Mouse (Mus musculus) adrenal gland, adult 2 months (tissue): ENCODE measurements around the gene Cdh13. TPM values are rescaled to one million over a fixed set of nuclear protein-coding genes. Genes with fewer than 3 reads are reported as not detected.

Source experiments
- DNase-seq: peaks from one replicate; pipeline ENCODE4 v3.0.0; 2021
- polyA plus RNA-seq: library from polyadenylated mRNA; depleted of rRNA; stranded (reverse); fragments of >200 nt; gene quantifications from 2 replicates; pipeline ENCODE4 v1.2.3, GENCODE M21; 2012
- total RNA-seq, 2 experiments: library from RNA; stranded (reverse); gene quantifications; 2 replicates each; pipeline ENCODE4 v1.2.3; 2021

Gene Cdh13
- total and polyA plus RNA-seq, 3 experiments, result 5.3 to 8.7 (median 8.1) TPM

DNA sequence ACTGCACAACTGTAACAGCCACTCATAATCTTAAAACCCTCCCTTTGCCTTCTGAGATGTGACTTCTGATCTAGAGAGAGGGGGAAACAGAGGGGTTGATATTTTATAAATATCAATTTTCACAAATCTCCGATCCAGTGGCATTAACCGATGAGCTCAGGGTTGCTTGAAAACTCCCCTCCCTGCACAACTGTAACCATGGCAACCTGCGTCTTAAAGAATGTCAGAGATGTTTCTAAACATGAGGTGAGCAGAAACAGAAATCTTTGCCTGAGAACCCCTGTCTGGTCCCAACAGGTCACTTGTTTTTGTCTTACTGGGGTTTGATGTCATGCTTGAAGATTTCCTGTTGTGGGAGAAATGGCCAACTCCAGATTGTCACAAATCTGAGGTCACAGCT, 513.6 kb downstream of the Cdh13 start:
- DNase-seq, result no peak

DNA sequence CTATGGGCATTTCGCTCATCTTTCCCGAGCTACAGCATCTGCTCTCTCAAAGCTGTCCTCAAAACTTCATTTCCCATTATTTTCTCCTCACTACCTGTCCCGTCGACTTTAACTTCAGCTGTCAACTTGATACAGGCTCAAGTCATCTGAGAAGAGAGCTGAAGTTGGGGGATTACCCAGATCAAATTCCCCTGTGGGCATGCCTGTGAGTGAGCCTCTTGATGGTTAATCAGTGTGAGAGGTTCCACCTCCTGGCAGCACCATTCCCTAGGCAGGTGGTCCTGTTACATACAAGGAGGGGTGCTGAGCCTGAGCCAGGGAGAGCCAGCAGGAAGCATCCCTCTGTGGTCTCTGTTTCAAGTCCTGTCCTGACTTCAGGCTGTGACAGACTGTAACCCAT, 519.6 kb downstream of the Cdh13 start:
- no peak for DNase-seq

DNA sequence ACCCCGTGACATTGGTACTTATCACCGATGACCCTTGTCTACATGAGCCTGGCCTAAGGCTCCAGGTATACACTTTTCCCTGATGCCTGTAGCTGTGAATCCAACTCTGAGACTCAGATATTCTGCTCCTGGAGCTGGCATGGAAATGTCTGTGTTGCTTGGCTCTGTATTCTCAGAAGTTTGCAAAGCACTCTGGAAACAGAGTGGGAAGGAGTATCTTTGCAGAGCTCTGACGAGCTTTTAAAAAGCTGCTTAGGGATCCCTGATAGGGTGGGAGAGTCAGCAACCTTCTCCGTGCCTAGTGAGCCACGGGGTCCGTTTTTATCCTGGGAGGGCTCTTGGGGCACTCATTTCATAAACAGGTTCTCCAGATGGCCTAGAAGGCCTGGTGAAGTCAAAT, 526.1 kb downstream of the Cdh13 start:
- DNase-seq, result no peak

DNA sequence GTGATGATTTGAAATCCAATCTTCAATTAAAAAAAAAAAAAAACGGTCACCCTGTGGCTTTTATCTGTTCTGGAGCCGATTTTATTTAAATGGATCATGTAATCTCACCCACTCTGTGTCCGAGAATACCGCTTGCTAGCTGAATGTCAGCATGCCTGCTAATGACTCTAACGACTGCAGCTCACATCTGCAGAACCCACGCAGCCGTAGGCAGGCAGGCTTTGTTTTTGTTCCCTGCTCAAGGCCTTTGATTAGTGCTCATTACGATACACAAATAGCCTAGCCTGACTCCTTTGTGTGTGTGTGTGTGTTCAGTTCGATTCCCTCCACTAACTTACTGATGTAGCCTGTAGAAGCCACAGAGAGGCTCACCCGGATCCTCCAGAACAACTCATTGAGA, 531.5 kb downstream of the Cdh13 start:
- no peak for DNase-seq

DNA sequence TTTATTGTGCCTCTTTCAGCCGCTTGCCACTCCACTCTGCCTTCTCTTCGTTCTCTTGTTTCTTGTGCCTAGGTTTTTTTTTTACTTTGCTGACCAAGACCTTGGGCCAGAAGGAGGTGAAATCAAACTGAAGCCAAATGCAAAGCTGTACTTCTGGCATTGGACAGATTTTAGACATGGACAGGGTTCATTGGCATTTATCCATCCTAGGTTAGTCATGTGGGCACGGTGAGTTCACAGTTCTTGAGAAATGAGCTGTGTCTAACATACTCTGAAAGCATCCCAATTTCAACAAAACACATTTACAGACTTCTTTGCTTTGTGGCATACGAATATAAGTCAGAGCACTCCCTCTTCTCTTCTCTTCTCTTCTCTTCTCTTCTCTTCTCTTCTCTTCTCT, 543.2 kb downstream of the Cdh13 start:
- no peak for DNase-seq

DNA sequence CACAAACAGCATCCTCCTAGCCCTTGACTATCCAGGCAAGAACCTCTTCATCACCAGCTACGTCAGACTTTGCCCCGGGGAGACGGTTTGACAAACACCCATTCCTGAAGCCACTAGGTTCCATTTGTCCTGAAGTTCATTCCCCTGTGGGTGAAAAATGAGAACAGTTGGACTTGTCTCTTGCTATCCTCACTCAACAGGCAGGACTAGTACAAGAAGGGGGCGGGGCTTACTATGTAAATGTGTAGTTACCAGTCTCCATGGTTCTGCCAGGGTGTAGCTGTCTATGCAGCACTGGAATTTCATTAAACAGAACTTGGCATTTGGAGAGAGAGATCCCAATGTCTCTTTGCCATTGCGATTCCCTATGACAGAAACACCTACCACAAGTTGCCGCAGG, 544.2 kb downstream of the Cdh13 start:
- DNase-seq, result no peak

DNA sequence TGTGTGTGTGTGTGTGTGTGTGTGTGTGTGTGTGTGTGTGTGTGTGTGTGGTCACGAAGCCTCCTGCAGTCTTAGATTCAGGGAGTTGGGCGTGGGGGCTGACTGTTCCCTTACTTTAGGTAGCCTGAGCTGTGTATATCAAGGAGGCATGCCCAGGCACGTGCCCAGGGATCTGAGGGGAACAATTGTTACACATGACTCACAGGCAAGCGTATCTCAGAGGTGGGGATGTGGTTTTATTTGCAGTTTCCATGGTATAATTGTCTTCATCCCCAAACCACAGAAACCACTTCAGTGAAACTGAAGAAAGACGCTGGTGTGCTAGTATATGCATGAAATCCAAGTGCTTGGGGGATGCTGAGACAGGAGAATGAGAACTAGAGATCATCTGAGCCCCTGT, 546.8 kb downstream of the Cdh13 start:
- DNase-seq, result no peak

DNA sequence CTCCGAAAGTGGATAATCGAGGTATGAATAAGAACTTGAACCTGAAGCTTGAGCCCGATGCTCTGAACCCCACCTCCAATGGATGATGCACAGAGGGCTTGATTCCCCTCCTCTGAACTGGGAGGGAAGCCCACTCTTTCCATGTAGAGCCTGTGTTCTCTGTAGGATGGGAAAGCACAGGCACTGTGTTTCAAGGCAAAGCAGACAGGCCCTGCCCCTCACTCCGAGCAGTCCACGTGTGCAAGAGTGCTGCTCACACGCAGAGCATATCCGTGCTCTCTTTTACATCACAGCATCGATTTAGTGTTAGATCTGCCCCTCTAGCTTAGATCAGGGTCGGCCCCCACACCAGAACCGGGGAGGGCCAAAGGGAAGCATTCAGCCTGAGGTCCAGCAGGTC, 547.5 kb downstream of the Cdh13 start:
- no peak for DNase-seq

DNA sequence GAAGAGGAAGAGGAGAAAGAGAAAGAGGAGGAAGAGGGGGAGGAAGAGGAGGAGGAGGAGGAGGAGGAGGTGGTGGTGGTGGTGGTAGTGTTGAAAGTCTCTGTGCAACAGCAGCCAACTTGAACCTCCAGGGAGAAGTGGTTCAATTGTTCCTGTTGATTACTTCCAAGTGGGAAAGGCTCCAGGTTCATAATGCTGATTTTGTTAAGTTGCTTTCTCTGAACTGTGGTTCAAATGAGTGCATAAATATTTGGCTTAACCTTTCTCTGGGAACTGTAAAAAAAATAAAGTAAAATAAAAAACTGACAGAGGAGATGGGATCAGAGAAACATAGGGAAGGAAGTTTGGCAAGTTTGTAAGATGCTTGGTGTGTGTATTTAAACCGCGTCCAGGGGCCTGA, 555.3 kb downstream of the Cdh13 start:
- no peak for DNase-seq

DNA sequence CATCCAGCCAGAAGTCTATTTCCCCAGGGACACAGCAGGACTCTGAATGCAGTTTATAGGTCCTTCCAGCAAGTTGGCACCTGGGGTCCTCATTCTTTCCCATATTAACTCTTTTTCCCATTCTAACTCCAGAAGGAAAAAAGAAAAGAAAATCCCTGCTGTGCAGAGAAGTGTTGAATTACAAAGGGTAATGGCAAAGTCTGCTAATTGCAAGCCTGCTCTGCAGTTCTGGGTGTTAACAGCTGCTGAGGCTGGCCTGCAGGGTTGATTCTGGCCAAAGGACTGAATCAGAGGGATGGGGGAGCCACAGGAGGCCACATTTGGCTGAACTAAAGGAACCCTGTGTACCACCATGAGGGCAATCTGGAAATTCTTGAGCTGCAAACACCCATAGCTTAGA, 562.2 kb downstream of the Cdh13 start:
- DNase-seq, result no peak

DNA sequence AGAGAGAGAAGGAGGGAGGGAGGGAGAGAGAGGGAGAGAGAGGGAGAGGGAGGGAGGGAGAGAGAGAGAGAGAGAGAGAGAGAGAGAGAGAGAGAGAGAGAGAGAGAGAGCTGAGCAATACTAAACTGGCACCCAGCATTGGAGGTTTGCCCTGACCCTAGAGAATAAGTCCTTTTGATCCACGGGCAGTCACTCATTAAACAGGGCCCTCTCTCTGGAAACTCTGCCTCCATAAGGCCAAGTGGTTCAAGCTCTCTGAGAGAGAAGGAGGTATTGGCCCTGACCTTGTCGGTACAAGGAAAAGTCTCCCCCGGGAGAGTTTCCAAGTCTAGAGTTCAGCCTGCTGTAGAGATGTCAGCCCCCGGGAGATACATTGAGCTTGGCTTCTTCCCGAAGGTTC, 564.5 kb downstream of the Cdh13 start:
- DNase-seq, result no peak

DNA sequence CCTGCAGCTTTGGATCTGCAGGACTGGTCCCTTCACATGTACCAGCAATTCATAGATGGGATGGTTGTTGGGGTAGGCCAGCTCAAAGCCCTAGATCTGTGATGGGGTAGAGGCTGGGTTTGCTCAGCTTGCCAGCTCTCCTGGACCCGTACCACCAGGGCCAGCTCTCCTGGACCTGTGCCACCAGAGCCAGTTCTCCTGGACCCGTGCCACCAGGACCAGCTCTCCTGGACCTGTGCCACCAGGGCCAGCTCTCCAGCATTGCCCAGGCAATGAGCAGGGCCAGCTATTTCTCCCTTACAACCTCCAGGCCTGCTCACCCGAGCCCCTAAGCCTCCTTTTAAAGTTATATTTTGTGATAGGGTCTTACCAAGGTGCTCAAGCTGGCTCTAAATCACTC, 566.0 kb downstream of the Cdh13 start:
- DNase-seq, result peak; percentile 28

DNA sequence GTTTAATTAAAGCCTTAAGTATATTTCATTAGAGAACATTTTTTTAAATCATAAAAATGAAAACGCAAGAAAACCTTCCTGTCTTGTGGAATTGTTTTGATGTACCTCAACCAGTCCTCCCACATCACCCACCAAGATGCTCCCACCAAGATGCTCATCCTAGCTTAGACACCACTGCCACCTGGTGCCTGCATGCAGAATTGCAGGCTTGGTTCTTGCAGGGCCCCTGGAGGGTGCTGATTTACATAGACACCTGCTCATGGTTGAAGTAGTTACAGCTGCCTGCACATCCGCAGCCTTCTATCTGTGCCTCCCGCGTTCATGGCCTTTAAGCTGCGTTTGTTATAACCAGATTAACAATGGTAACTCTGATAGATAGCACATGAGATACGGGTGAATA, 566.8 kb downstream of the Cdh13 start:
- DNase-seq, result peak; percentile 54

DNA sequence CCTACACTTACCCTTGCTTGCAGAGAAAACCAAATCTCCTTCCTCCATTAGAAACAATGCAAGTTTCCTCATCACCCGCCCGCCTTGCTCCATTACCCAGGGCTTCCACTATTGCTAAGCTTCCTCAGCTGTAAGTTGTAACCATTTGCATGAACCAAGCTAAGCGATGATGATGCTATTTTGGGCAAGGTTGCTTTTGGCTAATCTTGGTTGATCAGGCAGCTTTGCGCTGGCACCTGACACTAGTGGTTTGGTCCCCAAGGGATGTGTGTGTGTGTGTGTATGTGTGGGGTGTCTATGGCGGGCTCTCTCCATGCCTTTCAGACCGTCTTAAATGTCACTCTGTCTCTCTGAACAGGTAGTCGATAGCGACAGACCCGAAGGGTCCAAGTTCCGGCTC, 567.8 kb downstream of the Cdh13 start:
- DNase-seq, result no peak

DNA sequence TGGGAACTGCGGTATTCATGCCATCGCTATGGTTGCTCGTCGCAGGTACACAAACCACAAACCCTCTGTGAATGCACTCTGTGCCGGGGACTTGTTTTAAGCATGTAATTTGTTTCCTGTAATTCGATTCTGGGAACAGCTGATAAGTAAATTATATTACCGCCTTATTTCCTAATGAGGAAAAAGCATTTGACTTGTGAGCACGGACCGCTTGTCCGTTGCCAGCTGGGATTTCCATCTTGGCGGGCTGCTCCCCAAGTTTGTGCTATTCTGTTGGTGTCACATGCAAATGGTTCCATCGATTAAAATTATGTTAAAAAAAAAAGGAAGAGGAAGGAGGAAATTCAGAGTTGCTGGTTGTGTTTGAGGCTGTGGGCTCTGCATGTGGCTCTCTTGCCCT, 569.3 kb downstream of the Cdh13 start:
- DNase-seq, result no peak

DNA sequence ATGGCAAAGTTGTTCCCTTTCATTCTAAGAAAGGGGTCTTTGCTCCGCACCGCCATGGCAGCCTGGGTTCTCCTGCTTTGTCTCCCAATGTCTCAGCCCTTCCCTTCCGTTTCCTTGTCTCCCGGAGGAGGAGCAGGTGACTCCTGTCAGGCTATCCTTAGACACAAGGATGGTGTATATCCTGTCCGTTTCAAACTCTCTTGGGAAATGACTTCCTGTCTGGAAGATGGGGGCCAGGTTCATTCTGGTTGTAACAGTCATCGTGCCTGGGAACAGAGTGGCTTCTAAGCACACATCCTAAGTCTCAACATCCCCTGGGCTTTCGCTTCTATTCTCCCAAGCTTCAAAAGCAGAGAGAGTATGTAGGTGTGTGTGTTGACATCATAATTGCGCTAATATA, 571.1 kb downstream of the Cdh13 start:
- no peak for DNase-seq

DNA sequence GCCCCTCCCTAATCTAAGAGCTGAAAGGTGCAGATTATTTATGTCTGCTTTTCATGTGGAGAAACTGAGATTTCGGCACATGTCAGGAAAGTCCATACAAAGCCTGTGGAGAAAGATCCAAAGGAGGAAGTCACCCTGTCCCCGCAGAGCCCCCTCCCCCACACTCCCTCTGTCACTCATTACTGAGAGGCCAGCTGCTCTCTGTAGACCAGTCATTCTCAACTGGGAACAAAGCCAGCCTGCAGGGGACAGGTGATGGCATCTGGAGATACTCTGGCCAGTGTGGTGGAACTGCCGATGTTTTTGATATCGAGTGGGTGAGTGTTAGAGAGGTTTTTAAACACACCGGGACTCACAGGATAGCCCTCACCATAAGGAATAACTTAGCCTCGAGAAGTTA, 582.8 kb downstream of the Cdh13 start:
- DNase-seq, result no peak

DNA sequence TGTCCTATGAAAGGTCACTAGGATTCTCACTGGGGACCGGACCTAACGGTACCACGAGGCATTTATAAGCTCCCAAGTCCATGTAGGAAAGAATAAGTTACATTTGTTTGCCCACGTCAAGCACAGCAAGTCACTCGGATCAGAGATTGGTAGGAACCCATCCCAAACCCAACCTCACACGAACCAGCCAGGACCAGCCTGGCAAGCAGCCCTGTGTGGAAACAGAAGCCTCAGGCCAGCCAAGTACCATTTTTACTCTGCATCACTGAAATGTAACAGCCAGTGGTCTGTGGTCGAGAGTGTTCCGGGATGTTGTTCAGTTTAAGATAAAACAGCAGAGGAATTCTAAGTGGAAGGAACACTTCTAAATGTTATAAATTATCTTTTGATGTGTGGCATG, 587.2 kb downstream of the Cdh13 start:
- DNase-seq, result no peak

DNA sequence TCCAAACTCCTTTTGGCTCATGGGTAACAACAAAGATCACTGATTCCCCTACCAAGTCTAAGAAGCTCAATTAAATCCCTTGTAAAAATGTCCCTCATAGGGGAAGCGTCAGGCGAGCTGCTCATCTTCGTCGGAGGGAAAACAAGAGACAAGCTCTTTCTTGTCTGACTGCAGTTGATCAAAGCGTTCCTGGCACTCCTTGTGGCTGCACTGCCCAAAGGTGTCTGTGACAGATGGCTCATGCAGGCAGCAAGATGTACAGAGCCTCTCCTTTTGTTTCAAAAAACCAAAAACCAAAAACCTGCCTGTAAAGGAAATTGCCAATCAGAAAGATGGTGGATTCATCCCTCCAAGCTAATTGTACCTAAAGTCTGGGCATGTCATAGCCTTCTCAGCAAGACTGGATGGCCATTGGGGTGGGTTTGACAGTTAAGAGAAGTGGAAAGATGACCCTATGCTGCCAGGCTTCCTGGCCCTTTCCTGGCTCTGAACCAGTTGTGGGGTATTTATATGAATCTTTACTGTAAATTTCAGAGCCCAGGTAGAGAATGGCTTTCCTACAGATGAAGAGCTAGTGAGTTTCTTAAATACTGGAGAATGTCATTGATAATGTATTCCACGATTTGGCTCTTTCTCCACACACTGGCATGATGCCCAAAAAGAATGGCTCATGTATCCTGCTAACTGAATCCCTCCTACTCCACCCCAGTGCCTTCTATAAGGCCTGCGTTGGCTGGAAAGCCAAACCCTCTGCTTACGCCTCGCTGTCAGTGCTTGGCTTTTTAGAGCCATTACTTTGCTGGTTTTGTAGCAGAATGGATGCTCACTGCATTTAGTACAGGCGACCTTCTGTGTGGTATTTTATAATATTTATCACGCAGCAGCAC, 596.6 kb downstream of the Cdh13 start:
- DNase-seq, result no peak

DNA sequence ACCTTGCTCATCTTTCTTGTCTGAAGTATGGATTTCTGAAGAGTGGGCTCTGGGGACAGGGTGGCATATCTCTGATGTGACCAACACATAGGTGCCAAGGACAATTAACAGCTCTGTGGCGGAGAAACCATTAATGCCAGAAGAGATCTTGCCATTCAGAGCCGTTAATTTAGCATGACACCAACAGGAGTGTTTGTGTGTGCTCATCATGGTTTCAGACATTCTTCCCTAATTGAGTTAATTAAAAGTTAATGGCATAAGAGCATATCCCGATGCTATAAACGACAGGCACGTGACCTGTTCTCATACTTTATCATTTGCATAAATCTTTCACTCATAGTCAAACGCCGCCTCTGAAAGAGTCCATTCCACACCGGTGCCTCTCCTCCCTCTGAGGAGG, 600.8 kb downstream of the Cdh13 start:
- no peak for DNase-seq

DNA sequence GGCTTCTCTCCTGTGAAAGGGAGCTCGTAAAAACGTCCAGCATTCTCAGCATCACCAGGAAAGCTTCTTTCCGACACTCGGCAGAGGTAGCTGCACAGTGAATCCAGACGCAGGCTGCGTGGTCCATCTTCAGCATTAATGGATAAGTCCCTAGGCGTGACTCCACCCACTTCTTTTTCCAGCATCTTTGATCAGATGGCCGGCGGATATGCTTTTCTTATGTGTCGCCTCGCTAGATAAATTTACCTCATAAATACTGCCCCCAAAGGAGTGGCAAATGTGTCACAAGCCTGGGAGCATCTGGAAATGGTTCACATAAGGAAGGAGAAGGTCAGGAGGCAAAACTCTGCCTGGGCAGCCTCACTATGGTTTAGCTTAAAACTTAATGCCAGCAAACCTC, 601.5 kb downstream of the Cdh13 start:
- DNase-seq, result no peak

DNA sequence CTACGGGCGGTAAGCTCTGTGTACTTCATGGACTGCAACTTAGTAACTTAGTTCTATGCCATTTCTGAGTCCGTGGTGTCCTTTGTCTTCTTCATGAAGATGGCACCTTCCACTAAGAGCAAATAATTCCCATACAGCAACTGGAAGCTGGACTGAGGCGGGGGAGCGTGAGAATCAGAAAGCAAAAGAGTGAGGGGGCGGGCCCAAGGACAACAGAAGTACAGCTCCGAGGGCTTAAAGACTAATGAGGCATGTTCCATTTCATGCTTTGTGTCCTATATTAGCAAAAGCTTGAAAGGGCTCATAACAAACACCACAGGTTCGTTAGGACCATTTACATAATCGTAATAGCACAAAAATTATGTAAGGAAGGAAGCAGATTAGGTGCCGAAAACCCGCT, 618.9 kb downstream of the Cdh13 start:
- DNase-seq, result no peak

DNA sequence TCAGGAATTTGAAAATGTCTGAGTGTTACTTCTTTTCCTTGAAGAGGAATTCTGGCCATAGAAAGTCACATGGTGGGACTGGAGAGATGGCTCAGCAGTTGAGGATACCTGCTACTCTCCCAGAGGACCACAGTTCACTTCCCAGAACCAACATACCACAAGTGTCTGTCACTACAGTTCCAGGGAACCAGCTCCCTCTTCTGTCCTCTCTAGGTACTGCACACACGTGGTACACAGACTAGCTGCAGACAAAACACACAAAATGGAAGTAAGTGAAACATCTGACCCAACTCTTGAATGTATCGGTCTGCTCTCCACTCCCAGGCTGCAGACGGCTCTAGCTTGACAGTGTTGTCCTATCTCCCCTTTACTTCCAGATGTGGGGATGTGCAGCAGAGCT, 633.0 kb downstream of the Cdh13 start:
- no peak for DNase-seq

DNA sequence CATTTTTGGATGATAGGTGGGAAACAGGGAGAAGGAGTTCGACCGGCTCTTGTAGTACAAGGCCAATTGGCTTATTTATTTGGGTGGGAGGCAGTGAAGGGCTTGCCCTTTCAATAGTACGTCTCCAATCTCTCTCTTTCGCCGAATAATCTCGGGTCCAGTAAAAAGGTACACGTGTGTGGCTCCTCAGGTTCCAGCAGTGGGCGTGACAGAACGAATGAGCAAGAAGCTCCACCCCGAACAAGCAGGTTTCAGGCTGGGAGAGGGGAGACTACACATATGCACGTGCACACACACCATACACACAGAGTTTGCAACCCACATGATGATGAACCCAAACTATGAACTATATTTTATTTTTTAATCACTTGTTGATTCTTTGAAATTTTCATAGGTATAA, 653.9 kb downstream of the Cdh13 start:
- no peak for DNase-seq

DNA sequence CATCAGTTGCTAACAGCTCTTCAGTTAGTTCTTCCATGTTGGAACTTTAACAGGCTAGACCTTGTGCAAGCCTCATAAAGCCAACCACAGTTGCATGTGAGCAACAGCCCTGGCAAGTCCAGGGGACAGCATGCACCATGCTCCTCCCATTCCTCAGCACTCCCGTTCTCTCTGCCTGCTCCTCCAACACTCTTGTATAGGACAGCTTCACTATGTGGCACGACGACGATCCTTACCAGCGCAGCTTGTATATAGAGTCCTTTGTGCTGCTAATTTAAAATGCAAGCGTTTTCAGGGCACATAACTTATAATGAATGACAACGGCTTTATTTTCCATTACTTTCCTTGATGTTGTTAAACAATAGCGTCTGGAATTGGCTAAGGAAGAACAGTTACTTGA, 654.5 kb downstream of the Cdh13 start:
- no peak for DNase-seq
